Comparison of ENCODE assay signal across 9 mouse cellular contexts in the genomic region with DNA sequence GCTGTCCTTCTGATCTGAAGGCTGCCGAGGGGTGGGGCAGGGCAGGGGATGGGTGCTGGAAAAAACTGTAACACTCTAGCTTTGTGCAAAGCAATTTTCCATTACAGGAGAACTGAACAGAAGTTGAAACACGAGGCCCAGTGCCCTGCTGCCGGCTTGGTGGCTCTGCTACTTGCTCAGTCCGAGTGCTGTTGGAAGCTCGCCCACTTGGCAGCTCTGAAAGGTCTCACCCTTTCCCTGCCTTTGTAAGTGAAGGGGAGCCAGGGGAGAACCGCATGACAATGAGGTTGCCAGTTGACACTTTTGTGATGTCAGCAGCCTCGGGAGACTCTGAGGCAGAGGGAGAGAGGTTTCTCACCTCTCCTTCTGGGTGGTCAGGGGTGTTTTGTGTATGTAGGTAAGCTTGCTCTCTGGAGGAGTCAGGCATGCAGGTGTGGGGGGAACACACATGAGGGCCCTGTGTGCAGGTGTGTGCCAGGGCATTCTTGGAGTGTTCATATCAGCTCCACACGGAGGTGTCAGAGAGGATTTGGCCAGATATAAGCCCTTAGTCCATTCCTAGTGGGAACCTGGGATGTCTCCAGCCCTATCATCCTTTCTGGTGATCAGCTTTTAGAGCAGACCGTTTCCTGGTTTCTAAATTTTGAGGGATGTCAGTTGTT. TPM values are rescaled to one million over a fixed set of nuclear protein-coding genes. Genes with fewer than 3 reads are reported as not detected.
DNase-seq lines count a peak whose midpoint lies in the region; ATAC-seq lines count a peak whose summit lies in the region.
"Had no signal": no experiment of that assay in that cellular context is flagged by ENCODE, and none has a peak within 500 bp of the region (broad histone marks: within the 10 kb centered on the region; RNA-seq: fewer than 3 reads in every experiment).

Gene Lrrc52 (minus strand): TSS at position 16 of the 662 bp plus-strand sequence.

- H3K9ac ChIP-seq in forebrain, embryonic 12.5 days: no peak within 1 kb of the TSS
- H3K9ac ChIP-seq in heart, embryonic 12.5 days: no peak within 1 kb of the TSS
- no peak within 1 kb of the TSS for H3K9ac ChIP-seq in liver, embryonic 12.5 days

- H3K4me1 ChIP-seq in forebrain, embryonic 12.5 days: no peaks in the 10 kb centered on the region
- no peaks in the 10 kb centered on the region for H3K4me1 ChIP-seq in forebrain, embryonic 10.5 days
- peaks cover 8% of the 10 kb centered on the region for H3K4me1 ChIP-seq in heart, embryonic 12.5 days (replicated peaks)
- H3K4me1 ChIP-seq in liver, embryonic 12.5 days: no peaks in the 10 kb centered on the region

- ATAC-seq in forebrain, embryonic 12.5 days (ENCODE audit: low FRiP score): 0 out of 2 replicates have a peak, but pooled peaks have one; percentile 20
- ATAC-seq in heart, embryonic 12.5 days (ENCODE audit: insufficient number of reproducible peaks, low FRiP score): peak; percentile 75; the same call in 1 of the 2 replicates
- no peak for ATAC-seq in liver, embryonic 12.5 days

- H3K4me2 ChIP-seq in forebrain, embryonic 12.5 days: no peak within 1 kb of the TSS
- no peak within 1 kb of the TSS for H3K4me2 ChIP-seq in heart, embryonic 12.5 days
- no peak within 1 kb of the TSS for H3K4me2 ChIP-seq in liver, embryonic 12.5 days

- H3K9me3 ChIP-seq in forebrain, embryonic 12.5 days: no peaks in the 10 kb centered on the region
- H3K9me3 ChIP-seq in forebrain, embryonic 10.5 days: no peaks in the 10 kb centered on the region
- H3K9me3 ChIP-seq in heart, embryonic 12.5 days (replicated peaks): no peaks in the 10 kb centered on the region
- H3K9me3 ChIP-seq in liver, embryonic 12.5 days (replicated peaks): no peaks in the 10 kb centered on the region

- no peaks in the 10 kb centered on the region for H3K36me3 ChIP-seq in forebrain, embryonic 12.5 days (replicated peaks)
- no peaks in the 10 kb centered on the region for H3K36me3 ChIP-seq in forebrain, embryonic 10.5 days (replicated peaks)
- H3K36me3 ChIP-seq in heart, embryonic 12.5 days: no peaks in the 10 kb centered on the region
- no peaks in the 10 kb centered on the region for H3K36me3 ChIP-seq in liver, embryonic 12.5 days

- no peak within 1 kb of the TSS for H3K4me3 ChIP-seq in forebrain, embryonic 12.5 days (replicated peaks)
- H3K4me3 ChIP-seq in forebrain, embryonic 10.5 days: no peak within 1 kb of the TSS
- H3K4me3 ChIP-seq in heart, embryonic 12.5 days: no peak within 1 kb of the TSS
- no peak within 1 kb of the TSS for H3K4me3 ChIP-seq in liver, embryonic 12.5 days

- no peak for DNase-seq in forebrain, embryonic 10.5 days (ENCODE audit: extremely low spot score, low spot score)
- DNase-seq in urinary bladder, postnatal 14 days (ENCODE audit: low spot score): peak; percentile 37
- no peak for DNase-seq in urinary bladder, adult 2 months (ENCODE audit: low spot score)
- peak; percentile 25 to 49 for DNase-seq in layer of hippocampus, postnatal 14 days (ENCODE audit: low spot score in 2 of 2)
- DNase-seq in right cerebral cortex, postnatal 25 days: peak; percentile 25

- WGBS in forebrain, embryonic 12.5 days: 41% methylated on average over 9 of the region's 9 CpGs
- 55% methylated on average over 9 of the region's 9 CpGs for WGBS in forebrain, embryonic 10.5 days
- 22% methylated on average over 9 of the region's 9 CpGs for WGBS in heart, embryonic 12.5 days
- WGBS in liver, embryonic 12.5 days (ENCODE audit: insufficient replicate concordance): 31% methylated on average over 9 of the region's 9 CpGs

- no peak within 1 kb of the TSS for H3K27ac ChIP-seq in forebrain, embryonic 12.5 days
- no peak within 1 kb of the TSS for H3K27ac ChIP-seq in forebrain, embryonic 10.5 days
- no peak within 1 kb of the TSS for H3K27ac ChIP-seq in heart, embryonic 12.5 days (ENCODE audit: poor library complexity, severe bottlenecking)
- no peak within 1 kb of the TSS for H3K27ac ChIP-seq in liver, embryonic 12.5 days

- H3K27me3 ChIP-seq in forebrain, embryonic 12.5 days: no peaks in the 10 kb centered on the region
- no peaks in the 10 kb centered on the region for H3K27me3 ChIP-seq in forebrain, embryonic 10.5 days (ENCODE audit: poor library complexity, severe bottlenecking)
- peaks cover 5% of the 10 kb centered on the region; the same call in 1 of the 2 replicates for H3K27me3 ChIP-seq in heart, embryonic 12.5 days (replicated peaks)
- H3K27me3 ChIP-seq in liver, embryonic 12.5 days (replicated peaks): no peaks in the 10 kb centered on the region

RNA-seq across cellular contexts. Expression of gene Lrrc52, which starts in this region (rescaled TPM):
- polyA plus RNA-seq in forebrain, embryonic 12.5 days (2016; fragmentation: Nextera tagmentation; extraction: Ambion mirVana): not detected in 2 replicates
- polyA plus RNA-seq in forebrain, embryonic 10.5 days (2016; fragmentation: Nextera tagmentation; extraction: Ambion mirVana): not detected in 2 replicates
- 0.18 TPM in 1 of 2 replicates, not detected in the other for polyA plus RNA-seq in urinary bladder, adult 2 months (2012; rRNA removed)
- not detected in 2 replicates for polyA plus RNA-seq in heart, embryonic 12.5 days (2016; fragmentation: Nextera tagmentation; extraction: Ambion mirVana)
- not detected for total RNA-seq in layer of hippocampus, postnatal 14 days (2021)
- polyA plus RNA-seq in liver, embryonic 12.5 days (2016; fragmentation: Nextera tagmentation; extraction: Ambion mirVana): not detected in 2 replicates
- total RNA-seq: layer of hippocampus, postnatal 25 days had no signal

Comparison
In these comparisons a context has a peak if more than half of its experiments do, and no peak if none do; other contexts are left out.
1. DNase-seq: peak in urinary bladder, postnatal 14 days (single experiment) and right cerebral cortex, postnatal 25 days (single experiment); none in forebrain, embryonic 10.5 days (single experiment) and urinary bladder, adult 2 months (single experiment).
2. Peak in ATAC-seq in forebrain, embryonic 12.5 days; RNA of the gene not detected or under 1 TPM.
3. Peak in ATAC-seq in heart, embryonic 12.5 days; RNA of the gene not detected or under 1 TPM.
4. Peak in DNase-seq in layer of hippocampus, postnatal 14 days; RNA of the gene not detected or under 1 TPM.